Mouse (Mus musculus): ENCODE measurements around the gene Mmd2.

Mmd2 gene

DNA sequence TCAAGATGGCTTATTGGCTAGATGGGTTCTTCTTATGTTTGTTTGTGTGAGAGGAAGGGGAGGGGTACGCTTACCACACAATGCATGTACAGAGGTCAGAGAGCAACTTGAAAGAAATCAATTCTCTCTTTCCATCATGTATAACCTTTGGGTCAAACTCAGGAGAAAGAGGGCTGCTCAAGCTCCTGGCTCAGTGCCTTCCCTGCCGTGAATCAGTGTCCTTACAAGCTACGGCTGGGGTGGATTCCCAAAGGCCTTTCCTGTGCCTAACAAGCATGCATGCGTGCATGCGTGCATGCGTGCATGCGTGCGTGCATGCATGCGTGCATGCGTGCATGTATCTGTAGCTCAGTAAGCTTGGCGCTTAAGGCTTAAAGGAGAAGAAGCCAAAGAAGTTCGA is 3.3 kb downstream of the Mmd2 start:
- DNase-seq: no peak

DNA sequence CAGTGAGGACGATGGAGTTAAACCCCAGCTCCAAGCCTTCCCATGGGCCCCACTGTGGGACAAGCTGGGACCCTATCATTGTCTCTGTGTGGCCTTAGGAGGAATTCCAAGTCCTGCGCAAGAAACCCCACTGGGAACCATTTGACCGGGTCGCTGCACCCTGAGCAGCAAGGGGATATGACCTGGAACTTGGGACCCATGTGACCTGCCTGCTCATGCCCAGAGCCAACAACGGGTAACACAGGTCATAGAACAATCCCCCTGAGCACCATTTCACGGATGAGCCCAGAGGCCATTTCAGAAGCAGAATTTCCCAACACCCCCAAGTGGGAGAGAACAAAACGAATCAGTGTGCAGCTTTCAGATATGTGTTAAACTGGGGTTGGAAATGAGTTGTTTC is 4.2 kb downstream of the Mmd2 start:
- DNase-seq: no peak

DNA sequence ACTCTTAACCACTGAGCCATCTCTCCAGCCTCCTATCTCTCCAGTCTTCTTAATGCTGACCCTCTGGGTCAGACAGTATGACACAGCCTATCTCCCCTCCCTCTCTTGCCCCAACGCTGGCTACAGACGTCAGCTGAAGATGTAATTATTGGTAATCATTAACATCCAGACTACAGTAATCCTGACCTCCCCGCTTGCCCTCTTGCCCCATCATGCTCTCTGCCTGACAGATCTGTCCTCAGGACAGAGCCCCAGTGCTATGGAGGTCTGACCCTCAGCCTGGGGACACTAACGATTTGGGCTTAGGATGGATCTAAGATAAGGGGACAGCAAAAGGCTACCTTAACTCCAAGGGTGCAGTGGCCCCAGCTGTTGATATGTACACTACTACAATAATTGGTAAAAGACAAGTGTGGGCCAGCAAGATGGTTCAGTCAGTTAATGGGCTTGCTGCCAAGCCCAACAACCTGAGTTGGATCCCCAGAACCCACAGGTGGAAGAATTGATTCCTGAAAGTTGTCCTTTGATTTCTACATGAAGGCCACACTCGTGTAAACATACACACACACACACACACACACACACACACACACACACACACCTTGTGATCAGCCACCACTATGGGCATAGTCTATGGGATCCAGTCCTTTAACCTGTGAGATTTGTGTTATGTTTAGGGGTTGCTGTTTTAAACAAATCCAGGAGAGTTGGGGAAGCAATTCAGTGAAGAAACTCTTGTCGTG is 10.8 kb downstream of the Mmd2 start:
- peak; percentile 34 to 35 for DNase-seq

DNA sequence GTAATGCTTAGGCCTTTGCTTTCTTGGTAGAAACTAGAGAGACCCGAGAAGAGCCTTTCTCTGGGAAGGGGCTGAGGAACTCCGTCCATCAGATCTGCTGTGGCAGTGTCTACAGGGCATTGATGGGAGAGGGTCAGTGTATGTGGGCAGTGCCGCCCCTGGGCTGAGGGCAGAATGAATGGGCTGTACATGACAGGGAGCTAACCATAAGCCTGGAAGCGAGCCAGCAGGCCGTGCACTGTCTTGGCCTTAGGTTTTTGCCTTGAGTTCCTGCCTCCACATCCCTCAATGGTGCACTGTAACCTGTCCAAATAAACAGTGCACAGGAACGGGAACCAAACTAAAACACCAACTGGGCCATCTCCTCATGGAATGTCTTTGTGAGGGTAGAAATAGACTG is 11.9 kb downstream of the Mmd2 start:
- DNase-seq: no peak

GRCm38 (mm10) chr5:142595698-142596097 is 12.9 kb downstream of the Mmd2 start:
- no peak for DNase-seq

GRCm38 (mm10) chr5:142590953-142591616 is 17.5 kb downstream of the Mmd2 start:
- no peak for DNase-seq

GRCm38 (mm10) chr5:142583616-142584126 is 24.9 kb downstream of the Mmd2 start:
- no peak for DNase-seq

- peak; percentile 33 to 69 for DNase-seq
Observed at GRCm38 (mm10) chr5:142581517-142581916, 27.1 kb downstream of the Mmd2 start.

- DNase-seq: no peak
Observed at GRCm38 (mm10) chr5:142578192-142578591, 30.4 kb downstream of the Mmd2 start.

GRCm38 (mm10) chr5:142576832-142577231 is 31.8 kb downstream of the Mmd2 start:
- peak in 1 of 2 experiments; percentile 17 for DNase-seq

- DNase-seq: no peak
Observed at GRCm38 (mm10) chr5:142574323-142575057, 34.1 kb downstream of the Mmd2 start.

DNA sequence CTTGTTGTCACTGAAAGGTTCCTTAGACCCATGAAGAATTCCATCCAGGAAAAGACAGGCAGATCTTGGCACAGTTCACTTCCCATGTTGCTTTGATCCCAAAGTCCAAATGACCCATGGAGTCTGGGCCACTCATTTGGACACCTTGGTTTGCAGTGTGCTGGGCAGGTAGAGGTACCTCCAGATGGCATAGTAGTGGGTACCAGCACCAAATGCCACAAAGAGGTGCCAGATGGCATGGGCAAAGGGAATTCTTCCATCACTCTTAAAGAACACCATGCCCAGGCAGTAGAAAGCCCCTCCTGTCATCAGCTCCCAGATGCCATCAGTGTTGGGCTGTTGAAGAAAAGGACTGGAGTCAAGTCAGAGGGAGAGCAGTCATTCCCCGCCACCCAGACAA is 44.0 kb downstream of the Mmd2 start:
- no peak for DNase-seq

GRCm38 (mm10) chr5:142560261-142560660 is 48.3 kb downstream of the Mmd2 start:
- no peak for DNase-seq

GRCm38 (mm10) chr5:142557397-142558067 is 51.1 kb downstream of the Mmd2 start:
- DNase-seq: peak; percentile 37 to 84

DNA sequence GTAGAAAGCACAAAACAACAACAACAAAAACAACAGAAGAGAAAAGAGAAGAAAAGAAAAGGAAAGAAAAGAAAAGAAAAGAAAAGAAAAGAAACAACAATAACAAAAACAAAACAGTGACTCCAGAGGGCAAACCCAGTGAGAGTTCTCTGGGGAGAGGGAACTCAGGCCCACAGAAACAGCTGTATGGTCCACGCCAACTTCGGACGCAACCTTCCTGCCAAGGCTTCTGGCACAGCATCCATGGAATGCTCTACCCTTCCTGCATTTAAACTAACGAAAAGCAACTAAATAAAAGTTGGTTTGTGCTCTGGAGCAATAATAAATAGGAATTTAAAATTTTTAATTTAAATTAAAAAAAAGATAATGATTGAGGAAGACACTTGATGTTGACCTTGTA is 51.9 kb downstream of the Mmd2 start:
- DNase-seq: no peak

DNA sequence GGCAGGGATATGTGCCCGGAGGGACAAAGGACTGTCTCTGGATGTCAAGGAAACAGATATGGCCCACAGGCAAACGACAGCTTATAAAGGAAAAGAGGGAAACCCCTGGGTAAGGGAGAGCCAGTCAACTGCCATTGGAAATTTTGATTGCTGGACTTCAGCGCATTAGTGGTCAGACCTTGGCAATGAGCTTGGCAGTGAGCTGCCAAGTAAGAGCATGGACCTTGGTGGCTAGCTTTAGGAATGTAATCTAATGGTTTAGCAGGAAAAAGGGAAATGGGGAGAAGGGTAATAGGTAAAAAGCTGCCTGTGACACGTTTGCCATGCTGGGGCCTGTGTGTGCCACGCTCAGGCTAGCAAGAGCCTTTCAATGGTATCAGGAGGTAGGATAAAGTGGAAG is 52.7 kb downstream of the Mmd2 start:
- DNase-seq: no peak

GRCm38 (mm10) chr5:142550706-142551652 is 57.6 kb downstream of the Mmd2 start, which contains the start of gene Radil:
TSS of gene Radil (minus strand) at chr5:142551098.
- DNase-seq: peak; percentile 88 to 92

- DNase-seq: peak; percentile 1 to 6
Observed at GRCm38 (mm10) chr5:142549961-142550705, 58.5 kb downstream of the Mmd2 start.

GRCm38 (mm10) chr5:142549441-142549840 is 59.2 kb downstream of the Mmd2 start:
- no peak for DNase-seq

DNA sequence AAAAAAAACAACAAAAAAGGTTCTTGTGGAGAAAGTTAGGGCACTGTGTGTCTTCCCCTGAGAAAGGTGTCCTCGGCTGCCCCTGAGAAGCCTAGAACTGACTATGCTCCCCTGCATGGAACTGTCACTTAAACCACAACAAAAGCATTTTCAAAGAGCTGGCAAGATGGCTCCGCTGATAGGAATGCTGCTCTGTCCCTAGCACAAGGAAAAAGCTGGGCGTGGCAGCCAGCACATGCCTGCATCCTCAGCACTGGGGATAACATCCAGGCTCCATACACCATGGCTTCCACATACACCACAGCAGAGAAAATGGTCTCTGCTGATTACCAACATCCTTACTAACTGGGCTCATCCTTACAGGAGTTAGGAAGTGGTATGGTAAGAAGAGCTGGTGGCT is 61.5 kb downstream of the Mmd2 start:
- DNase-seq: no peak

GRCm38 (mm10) chr5:142546344-142546743 is 62.3 kb downstream of the Mmd2 start:
- DNase-seq: no peak

All from kidney, postnatal 36 days (tissue).